Mouse (Mus musculus) adrenal gland, adult (tissue): ENCODE results near the gene Rad1.
"Not testable (repeated sequence)": the region's sequence is repeated elsewhere in the genome, so short reads cannot be mapped to it uniquely, and the experiment has no call there.

ENCODE experiments used
- DNase-seq, 2 experiments: peaks; one replicate each; pipeline ENCODE4 v3.0.0; 2022 to 2023; ENCODE audit warnings: low spot score in 1 of 2; ENCODE audit not compliant: inconsistent age in 2 of 2

The Rad1 gene

GRCm38 (mm10) chr15:10485484-10486364 lies at the start of gene Rad1, which contains the start of gene Brix1:
TSS of gene Rad1 (plus strand) at chr15:10486018.
TSS of gene Brix1 (minus strand) at chr15:10485947.
- DNase-seq = peak; percentile 95 to 98

- DNase-seq = no peak
Observed at GRCm38 (mm10) chr15:10436893-10437292, 48.9 kb upstream of the Rad1 start.

- peak; percentile 49 to 86 for DNase-seq
Observed at GRCm38 (mm10) chr15:10439963-10440362, 45.9 kb upstream of the Rad1 start.

- DNase-seq = peak in 1 of 2 experiments; percentile 60
Observed at GRCm38 (mm10) chr15:10441493-10441892, 44.3 kb upstream of the Rad1 start.

- no peak for DNase-seq
Observed at GRCm38 (mm10) chr15:10442275-10442674, 43.5 kb upstream of the Rad1 start.

- DNase-seq = peak; percentile 65 to 87
Observed at GRCm38 (mm10) chr15:10447102-10447501, 38.7 kb upstream of the Rad1 start.

GRCm38 (mm10) chr15:10460986-10461385 lies 24.8 kb upstream of the Rad1 start:
- DNase-seq = no peak

- no peak for DNase-seq
Observed at GRCm38 (mm10) chr15:10463555-10463954, 22.3 kb upstream of the Rad1 start.

- DNase-seq = no peak
Observed at GRCm38 (mm10) chr15:10464678-10465077, 21.1 kb upstream of the Rad1 start.

GRCm38 (mm10) chr15:10468761-10469160 lies 17.1 kb upstream of the Rad1 start:
- no peak for DNase-seq

- no peak for DNase-seq
Observed at GRCm38 (mm10) chr15:10469641-10470150, 16.1 kb upstream of the Rad1 start.

- peak; percentile 91 to 97 for DNase-seq
Observed at GRCm38 (mm10) chr15:10470151-10470831, 15.5 kb upstream of the Rad1 start, which contains the start of gene Dnajc21. TSS of gene Dnajc21 (minus strand) at chr15:10470516.

- DNase-seq = peak in 1 of 2 experiments; percentile 44
Observed at GRCm38 (mm10) chr15:10470941-10471340, 14.9 kb upstream of the Rad1 start.

- DNase-seq = no peak
Observed at GRCm38 (mm10) chr15:10486365-10486839, 584 bp downstream of the Rad1 start.

- DNase-seq = no peak
Observed at GRCm38 (mm10) chr15:10487246-10487645, 1.4 kb downstream of the Rad1 start.

- DNase-seq = no peak
Observed at GRCm38 (mm10) chr15:10490101-10490500, 4.3 kb downstream of the Rad1 start.

GRCm38 (mm10) chr15:10495944-10496343 lies 10.1 kb downstream of the Rad1 start:
- no peak for DNase-seq

- not testable (repeated sequence) for DNase-seq
Observed at GRCm38 (mm10) chr15:10496696-10497095, 10.9 kb downstream of the Rad1 start.

- no peak for DNase-seq
Observed at GRCm38 (mm10) chr15:10499593-10499992, 13.8 kb downstream of the Rad1 start.

GRCm38 (mm10) chr15:10500035-10500434 lies 14.2 kb downstream of the Rad1 start:
- no peak for DNase-seq
